Mouse (Mus musculus): Measurements from ENCODE around the gene Zfp239. TPM values are rescaled to one million over a fixed set of nuclear protein-coding genes. Genes with fewer than 3 reads are reported as not detected.
"Not testable (repeated sequence)": the region's sequence is repeated elsewhere in the genome, so short reads cannot be mapped to it uniquely, and the experiment has no call there.

Gene Zfp239
- polyA plus RNA-seq, 1 experiment from 2014 or later, result 7.5 TPM

DNA sequence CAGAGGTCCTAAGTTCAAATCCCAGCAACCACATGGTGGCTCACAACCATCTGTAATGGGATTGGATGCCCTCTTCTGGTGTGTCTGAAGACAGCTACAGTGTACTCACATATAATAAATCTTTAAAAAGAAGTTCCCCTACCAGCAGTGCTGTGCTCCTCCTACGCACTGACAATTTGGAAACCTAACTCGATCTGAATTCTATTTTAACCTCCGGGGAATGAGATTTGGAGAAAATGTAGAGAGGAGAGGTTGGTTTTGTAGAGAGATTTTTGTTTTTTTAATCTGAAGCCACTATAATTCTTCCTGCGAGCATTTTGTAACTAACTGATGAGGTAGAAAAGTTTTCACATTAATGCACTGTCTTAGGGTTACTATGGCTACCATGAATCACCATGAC, 15.2 kb upstream of the Zfp239 start:
- Histone ChIP-seq H3K36me3 (ENCODE audit: control insufficient read depth, insufficient read depth, low read length) (peaks cover 45% of the 10 kb centered on the region), H3K4me1 (replicated peaks; ENCODE audit: control insufficient read depth, insufficient read depth, low read length) (peaks cover 19% of the 10 kb centered on the region)
- H3K4me2 ChIP-seq (ENCODE audit: low read depth, low read length); ATAC-seq (ENCODE audit: low read depth); H3K4me3 ChIP-seq (ENCODE audit: low read length); H3K9ac ChIP-seq (ENCODE audit: low read length); H3K9me3 ChIP-seq (ENCODE audit: control insufficient read depth, low read length); H3K27ac ChIP-seq (ENCODE audit: low read length); H3K27me3 ChIP-seq (ENCODE audit: control insufficient read depth, insufficient read depth, low read depth, low read length): not testable (repeated sequence)
- 91% methylated on average over 4 of the region's 4 CpGs for WGBS

DNA sequence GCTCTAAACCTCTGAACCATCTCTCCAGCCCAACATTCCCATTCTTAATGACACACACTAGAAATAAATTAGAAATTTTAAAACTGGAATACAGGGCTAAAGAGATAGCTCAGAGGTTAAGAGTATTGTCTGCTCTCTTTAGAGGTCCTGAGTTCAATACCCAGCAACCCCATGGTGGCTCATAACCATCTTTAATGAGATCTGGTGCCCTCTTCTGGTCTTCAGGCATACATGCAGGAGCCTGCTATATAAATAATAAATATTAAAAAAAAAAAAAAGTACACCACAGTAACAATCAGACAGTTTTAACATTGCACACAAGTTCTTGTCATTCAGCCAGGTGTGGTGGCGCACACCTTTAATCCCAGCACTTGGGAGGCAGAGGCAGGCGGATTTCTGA, 14.1 kb upstream of the Zfp239 start:
- Histone ChIP-seq H3K4me1 (replicated peaks; ENCODE audit: control insufficient read depth, insufficient read depth, low read length) (peaks cover 12% of the 10 kb centered on the region), H3K9me3 (ENCODE audit: control insufficient read depth, low read length) (no peaks in the 10 kb centered on the region), H3K36me3 (ENCODE audit: control insufficient read depth, insufficient read depth, low read length) (peaks cover 45% of the 10 kb centered on the region), H3K4me3 (ENCODE audit: low read length) (no peak overlapping the region), H3K9ac (ENCODE audit: low read length) (no peak overlapping the region), H3K27ac (ENCODE audit: low read length) (no peak overlapping the region), H3K27me3 (ENCODE audit: control insufficient read depth, insufficient read depth, low read depth, low read length) (no peaks in the 10 kb centered on the region), H3K4me2 (ENCODE audit: low read depth, low read length) (no peak overlapping the region)
- WGBS, result 100% methylated on average over 2 of the region's 2 CpGs
- no peak for ATAC-seq (ENCODE audit: low read depth)

DNA sequence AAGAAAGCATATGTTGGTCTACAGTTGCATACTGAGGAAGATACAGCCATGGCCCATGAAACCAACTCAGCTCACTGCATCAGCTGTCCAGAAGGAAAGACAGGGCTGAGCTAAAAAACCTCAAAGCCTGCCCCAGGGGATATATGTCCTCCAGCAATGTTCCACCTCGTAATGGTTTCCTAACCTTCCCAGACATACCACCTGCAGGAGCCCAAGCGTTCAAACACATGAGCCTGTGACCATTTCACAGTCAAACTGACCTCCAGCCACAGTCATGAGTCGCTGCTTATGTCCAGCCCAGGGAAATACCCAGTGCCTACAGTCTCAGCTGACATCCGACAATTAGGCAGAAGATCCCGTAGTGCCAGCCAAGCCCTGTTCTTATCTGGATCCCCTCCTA, 13.3 kb upstream of the Zfp239 start:
- no peak overlapping the region for H3K4me2 ChIP-seq (ENCODE audit: low read depth, low read length)
- H3K4me3 ChIP-seq (ENCODE audit: low read length), result no peak overlapping the region
- H3K27me3 ChIP-seq (ENCODE audit: control insufficient read depth, insufficient read depth, low read depth, low read length), result no peaks in the 10 kb centered on the region
- no peak overlapping the region for H3K27ac ChIP-seq (ENCODE audit: low read length)
- ATAC-seq (ENCODE audit: low read depth), result no peak
- no peaks in the 10 kb centered on the region for H3K9me3 ChIP-seq (ENCODE audit: control insufficient read depth, low read length)
- H3K36me3 ChIP-seq (ENCODE audit: control insufficient read depth, insufficient read depth, low read length), result peaks cover 40% of the 10 kb centered on the region
- H3K4me1 ChIP-seq (replicated peaks; ENCODE audit: control insufficient read depth, insufficient read depth, low read length), result peaks cover 7% of the 10 kb centered on the region
- H3K9ac ChIP-seq (ENCODE audit: low read length), result no peak overlapping the region
- WGBS, result 87% methylated on average over 5 of the region's 5 CpGs

DNA sequence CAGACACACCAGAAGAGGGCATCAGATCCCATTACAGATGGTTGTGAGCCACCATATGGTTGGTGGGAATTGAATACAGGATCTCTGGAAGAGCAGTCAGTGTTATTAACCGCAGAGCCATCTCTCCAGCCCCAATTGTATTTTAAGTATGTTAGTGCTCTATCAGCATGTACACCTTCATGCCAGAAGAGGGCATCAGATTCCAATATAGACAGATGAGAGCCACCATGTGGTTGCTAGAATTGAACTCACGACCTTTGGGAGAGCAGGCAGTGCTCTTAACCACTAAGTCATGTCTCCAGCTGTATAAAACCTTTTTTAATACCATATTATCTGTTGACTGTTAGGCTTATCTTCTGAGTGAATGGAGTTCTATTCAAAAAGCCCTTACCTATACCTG, 10.2 kb upstream of the Zfp239 start:
- Histone ChIP-seq H3K4me3 (ENCODE audit: low read length) (no peak overlapping the region), H3K9me3 (ENCODE audit: control insufficient read depth, low read length) (no peaks in the 10 kb centered on the region), H3K4me2 (ENCODE audit: low read depth, low read length) (no peak overlapping the region), H3K36me3 (ENCODE audit: control insufficient read depth, insufficient read depth, low read length) (peaks cover 19% of the 10 kb centered on the region), H3K27ac (ENCODE audit: low read length) (no peak overlapping the region), H3K9ac (ENCODE audit: low read length) (no peak overlapping the region), H3K27me3 (ENCODE audit: control insufficient read depth, insufficient read depth, low read depth, low read length) (no peaks in the 10 kb centered on the region), H3K4me1 (replicated peaks; ENCODE audit: control insufficient read depth, insufficient read depth, low read length) (no peaks in the 10 kb centered on the region)
- no peak for ATAC-seq (ENCODE audit: low read depth)
- WGBS, result 59% methylated on average over 2 of the region's 2 CpGs

DNA sequence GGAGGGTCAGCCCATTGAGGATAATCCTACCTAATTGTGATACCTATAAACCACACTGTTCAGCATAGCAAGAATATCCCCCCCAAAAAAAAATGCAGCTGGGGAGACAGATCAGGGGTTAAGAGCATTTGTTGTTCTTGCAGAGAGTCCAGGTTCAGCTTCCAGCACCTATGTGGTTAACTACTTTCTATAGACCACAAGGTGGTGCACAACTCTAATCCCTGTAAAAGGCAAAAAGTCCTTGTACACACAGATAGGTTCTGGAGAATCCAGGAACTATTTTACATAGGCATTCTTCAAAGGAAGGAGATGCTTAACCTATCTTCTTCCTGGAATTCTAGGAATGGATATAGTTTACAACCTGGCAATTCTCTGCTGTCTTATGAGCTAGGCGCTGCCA, 3.9 kb upstream of the Zfp239 start:
- no peaks in the 10 kb centered on the region for H3K4me1 ChIP-seq (replicated peaks; ENCODE audit: control insufficient read depth, insufficient read depth, low read length)
- ATAC-seq (ENCODE audit: low read depth), result no peak
- H3K4me2 ChIP-seq (ENCODE audit: low read depth, low read length), result no peak overlapping the region
- no peaks in the 10 kb centered on the region for H3K36me3 ChIP-seq (ENCODE audit: control insufficient read depth, insufficient read depth, low read length)
- no peak overlapping the region for H3K4me3 ChIP-seq (ENCODE audit: low read length)
- no peaks in the 10 kb centered on the region for H3K9me3 ChIP-seq (ENCODE audit: control insufficient read depth, low read length)
- no peak overlapping the region for H3K27ac ChIP-seq (ENCODE audit: low read length)
- 68% methylated on average over 1 of the region's 1 CpGs for WGBS
- H3K27me3 ChIP-seq (ENCODE audit: control insufficient read depth, insufficient read depth, low read depth, low read length), result no peaks in the 10 kb centered on the region
- no peak overlapping the region for H3K9ac ChIP-seq (ENCODE audit: low read length)

DNA sequence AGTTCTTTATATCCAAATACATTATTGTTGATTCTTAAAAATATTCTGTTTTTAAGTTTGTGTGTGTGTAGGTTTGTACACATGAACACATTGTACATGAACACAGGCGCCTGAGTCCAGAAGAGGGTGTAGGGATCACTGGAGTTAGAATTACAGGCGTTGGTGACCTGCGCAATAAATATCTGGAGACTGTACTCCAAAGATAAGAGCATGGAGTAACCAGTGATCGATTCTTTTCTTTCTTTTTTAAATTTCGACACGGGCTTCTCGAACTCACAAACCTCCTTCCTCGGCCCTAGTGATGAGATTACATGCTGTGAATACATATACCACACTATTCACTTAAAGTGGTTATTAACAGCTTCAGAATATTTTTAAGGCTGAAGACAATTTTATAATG, 565 bp downstream of the Zfp239 start:
- H3K9ac ChIP-seq (ENCODE audit: low read length), result no peak overlapping the region
- no peaks in the 10 kb centered on the region for H3K27me3 ChIP-seq (ENCODE audit: control insufficient read depth, insufficient read depth, low read depth, low read length)
- 78% methylated on average over 8 of the region's 8 CpGs for WGBS
- H3K4me2 ChIP-seq (ENCODE audit: low read depth, low read length), result peak overlapping the region; percentile 95
- no peaks in the 10 kb centered on the region for H3K9me3 ChIP-seq (ENCODE audit: control insufficient read depth, low read length)
- peak overlapping the region; percentile 83 for H3K4me3 ChIP-seq (ENCODE audit: low read length)
- no peak for ATAC-seq (ENCODE audit: low read depth)
- no peak overlapping the region for H3K27ac ChIP-seq (ENCODE audit: low read length)
- H3K4me1 ChIP-seq (replicated peaks; ENCODE audit: control insufficient read depth, insufficient read depth, low read length), result peaks cover 3% of the 10 kb centered on the region
- no peaks in the 10 kb centered on the region for H3K36me3 ChIP-seq (ENCODE audit: control insufficient read depth, insufficient read depth, low read length)

DNA sequence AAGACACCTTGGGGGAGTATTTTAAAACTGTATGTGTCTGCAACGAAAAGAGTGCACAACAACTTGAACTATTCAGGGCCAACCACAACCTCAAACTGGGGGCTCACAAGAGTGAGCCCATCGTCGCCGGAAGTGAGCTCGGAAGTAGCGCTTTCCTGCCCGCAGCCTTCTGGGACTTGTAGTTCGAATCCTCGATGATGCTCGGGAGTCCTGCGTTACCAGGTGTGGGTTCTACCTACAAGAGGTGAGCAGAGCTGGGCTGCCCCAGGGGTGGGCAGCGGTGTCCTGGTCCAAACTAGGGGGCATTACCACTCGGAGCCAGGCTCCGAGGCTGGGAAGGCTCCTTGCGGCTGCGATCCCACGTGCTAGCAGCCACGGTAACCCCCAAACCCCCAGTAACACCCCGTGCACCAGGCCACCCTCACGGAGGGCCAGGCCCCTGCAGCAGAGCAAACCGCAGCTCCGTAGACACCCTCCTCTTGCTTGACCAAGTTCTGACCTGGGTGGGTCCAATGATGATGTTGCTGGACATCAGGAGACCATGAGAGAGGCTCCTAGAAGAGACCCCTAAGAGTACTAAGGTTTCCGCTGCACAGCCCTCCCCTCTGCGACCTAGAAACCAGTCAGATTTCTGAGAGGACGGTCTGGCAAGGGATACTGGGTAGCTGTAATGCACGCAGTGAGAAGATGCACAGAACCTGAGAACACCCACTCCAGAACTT, 1.2 kb downstream of the Zfp239 start:
- Histone ChIP-seq H3K27ac (ENCODE audit: low read length) (no peak overlapping the region), H3K36me3 (ENCODE audit: control insufficient read depth, insufficient read depth, low read length) (no peaks in the 10 kb centered on the region), H3K4me1 (replicated peaks; ENCODE audit: control insufficient read depth, insufficient read depth, low read length) (peaks cover 3% of the 10 kb centered on the region), H3K4me2 (ENCODE audit: low read depth, low read length) (peak overlapping the region; percentile 95), H3K27me3 (ENCODE audit: control insufficient read depth, insufficient read depth, low read depth, low read length) (no peaks in the 10 kb centered on the region), H3K9me3 (ENCODE audit: control insufficient read depth, low read length) (no peaks in the 10 kb centered on the region), H3K4me3 (ENCODE audit: low read length) (peak overlapping the region; percentile 83), H3K9ac (ENCODE audit: low read length) (peak overlapping the region; percentile 77)
- peak; percentile 86 for ATAC-seq (ENCODE audit: low read depth)
- 2% methylated on average over 26 of the region's 26 CpGs for WGBS

DNA sequence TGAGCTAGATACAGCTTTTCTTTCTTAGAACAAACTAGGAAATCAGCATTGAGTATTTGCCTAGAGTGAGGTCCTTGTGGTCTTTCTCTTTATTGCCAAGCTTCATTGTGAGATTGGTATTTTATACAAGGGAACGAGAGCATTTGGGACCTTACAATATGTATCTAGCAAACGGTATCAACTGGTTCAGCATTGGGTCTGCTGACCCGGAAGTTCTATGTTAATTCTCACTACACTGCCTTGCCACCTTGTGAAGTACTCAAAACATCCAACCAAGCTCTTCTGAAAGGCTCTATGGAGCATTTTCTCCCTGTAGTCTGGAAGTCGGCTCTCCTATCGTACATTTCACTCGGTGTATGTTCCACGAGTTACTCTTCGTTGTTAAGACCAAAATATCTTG, 1.9 kb downstream of the Zfp239 start:
- Histone ChIP-seq H3K4me1 (replicated peaks; ENCODE audit: control insufficient read depth, insufficient read depth, low read length) (peaks cover 3% of the 10 kb centered on the region), H3K9me3 (ENCODE audit: control insufficient read depth, low read length) (no peaks in the 10 kb centered on the region), H3K27ac (ENCODE audit: low read length) (no peak overlapping the region), H3K4me2 (ENCODE audit: low read depth, low read length) (peak overlapping the region; percentile 95), H3K36me3 (ENCODE audit: control insufficient read depth, insufficient read depth, low read length) (no peaks in the 10 kb centered on the region), H3K4me3 (ENCODE audit: low read length) (peak overlapping the region; percentile 83), H3K27me3 (ENCODE audit: control insufficient read depth, insufficient read depth, low read depth, low read length) (no peaks in the 10 kb centered on the region), H3K9ac (ENCODE audit: low read length) (peak overlapping the region; percentile 77; the same call in 1 of the 2 replicates)
- 91% methylated on average over 8 of the region's 8 CpGs for WGBS
- no peak for ATAC-seq (ENCODE audit: low read depth)

DNA sequence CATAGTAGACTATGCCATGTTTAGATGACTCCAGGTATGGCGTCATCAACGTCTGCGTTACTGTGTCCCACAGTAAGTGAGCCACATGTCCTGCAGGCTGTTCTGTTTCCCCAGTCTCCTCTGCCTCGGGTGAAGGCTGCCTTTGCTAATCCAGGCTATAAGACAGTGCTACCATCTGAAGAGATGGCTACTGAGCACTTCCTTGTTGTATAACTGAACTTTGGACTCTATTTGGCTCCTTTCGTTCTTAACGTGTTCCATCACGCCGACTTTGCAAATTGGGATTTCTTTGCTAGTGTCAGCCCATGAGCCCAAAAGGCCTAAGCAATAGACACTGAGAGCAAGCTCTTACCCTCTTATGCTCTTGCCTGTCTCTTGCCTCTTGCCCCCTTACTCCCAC, 6.3 kb downstream of the Zfp239 start:
- no peak overlapping the region for H3K4me3 ChIP-seq (ENCODE audit: low read length)
- H3K4me2 ChIP-seq (ENCODE audit: low read depth, low read length), result no peak overlapping the region
- ATAC-seq (ENCODE audit: low read depth), result no peak
- H3K9me3 ChIP-seq (ENCODE audit: control insufficient read depth, low read length), result no peaks in the 10 kb centered on the region
- peaks cover 3% of the 10 kb centered on the region for H3K4me1 ChIP-seq (replicated peaks; ENCODE audit: control insufficient read depth, insufficient read depth, low read length)
- H3K27me3 ChIP-seq (ENCODE audit: control insufficient read depth, insufficient read depth, low read depth, low read length), result no peaks in the 10 kb centered on the region
- H3K9ac ChIP-seq (ENCODE audit: low read length), result no peak overlapping the region
- no peak overlapping the region for H3K27ac ChIP-seq (ENCODE audit: low read length)
- 86% methylated on average over 8 of the region's 8 CpGs for WGBS
- no peaks in the 10 kb centered on the region for H3K36me3 ChIP-seq (ENCODE audit: control insufficient read depth, insufficient read depth, low read length)

DNA sequence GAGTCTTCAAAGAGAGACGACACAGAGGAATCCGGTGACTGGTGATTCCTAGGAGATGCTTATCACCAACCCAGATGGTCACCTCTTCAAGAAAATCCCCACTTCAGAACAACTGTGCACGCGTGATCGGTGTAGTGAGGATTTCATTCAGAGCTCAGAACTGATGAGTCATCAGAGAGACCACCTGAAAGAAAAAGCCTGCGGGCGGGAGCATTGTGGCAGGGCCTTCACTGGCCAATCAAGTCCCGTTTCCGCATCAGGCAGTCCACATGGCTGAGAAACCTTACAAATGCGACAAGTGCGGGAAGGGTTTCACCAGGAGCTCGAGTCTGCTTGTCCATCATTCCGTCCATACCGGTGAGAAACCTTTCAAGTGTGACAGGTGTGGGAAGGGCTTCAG, 9.1 kb downstream of the Zfp239 start:
- WGBS, result 68% methylated on average over 14 of the region's 14 CpGs
- no peaks in the 10 kb centered on the region for H3K36me3 ChIP-seq (ENCODE audit: control insufficient read depth, insufficient read depth, low read length)
- no peak overlapping the region for H3K9ac ChIP-seq (ENCODE audit: low read length)
- H3K4me3 ChIP-seq (ENCODE audit: low read length), result no peak overlapping the region
- H3K27me3 ChIP-seq (ENCODE audit: control insufficient read depth, insufficient read depth, low read depth, low read length), result no peaks in the 10 kb centered on the region
- H3K27ac ChIP-seq (ENCODE audit: low read length), result no peak overlapping the region
- no peak overlapping the region for H3K4me2 ChIP-seq (ENCODE audit: low read depth, low read length)
- H3K4me1 ChIP-seq (replicated peaks; ENCODE audit: control insufficient read depth, insufficient read depth, low read length), result no peaks in the 10 kb centered on the region
- ATAC-seq (ENCODE audit: low read depth), result no peak
- H3K9me3 ChIP-seq (ENCODE audit: control insufficient read depth, low read length), result no peaks in the 10 kb centered on the region
